Mouse (Mus musculus) small intestine, adult 2 months (tissue): ENCODE results near the gene Tac2.
A peak's percentile ranks its signal among the peaks of the same experiment; 100 is the strongest.

Source experiments
- CTCF ChIP-seq: fragments of 200-500 bp; IDR thresholded peaks from 2 replicates; pipeline ENCODE4 v1.5.1; 2012; ENCODE audit warnings: low read depth, mild to moderate bottlenecking, control low read depth, inconsistent platforms, low read length, moderate library complexity, mixed read lengths; ENCODE audit not compliant: insufficient replicate concordance, insufficient read length; ENCODE audit errors: extremely low read depth
- POLR2A ChIP-seq: fragments of 200-500 bp; IDR thresholded peaks from 2 replicates; pipeline ENCODE4 v1.6.1; 2012; ENCODE audit warnings: low read depth, mild to moderate bottlenecking, control low read depth, inconsistent platforms, low read length, moderate library complexity

DNA sequence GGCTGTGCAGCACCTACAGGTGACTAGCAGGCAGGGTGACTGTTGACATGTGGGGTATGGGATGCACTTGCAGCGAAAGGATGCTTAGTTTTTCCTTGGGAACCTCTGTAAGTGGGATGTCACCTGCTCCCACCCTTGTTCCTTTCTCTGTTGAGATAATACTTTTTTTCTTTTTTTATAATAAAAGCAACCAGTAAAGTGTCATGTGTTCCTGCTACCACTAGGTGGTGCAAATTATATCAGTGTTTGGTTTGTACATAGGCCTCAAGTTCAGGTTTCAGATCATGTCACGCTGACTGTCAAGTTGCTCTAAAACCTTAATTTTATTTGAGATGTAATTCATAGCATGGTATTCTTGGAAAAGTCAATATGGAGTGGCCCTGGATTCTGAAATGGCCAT, 29.6 kb upstream of the Tac2 start:
- peak; percentile 33; the same call in 1 of the 2 replicates for TF ChIP-seq CTCF
- TF ChIP-seq POLR2A: no peak
